Mouse (Mus musculus): ENCODE results near the gene Pck2.

Pck2 gene

GRCm38 (mm10) chr14:55536116-55536745 is 3.8 kb upstream of the Pck2 start:
- peak; percentile 61 to 75 for DNase-seq

- peak; percentile 86 to 88 for DNase-seq
Observed at GRCm38 (mm10) chr14:55540787-55541321, 788 bp downstream of the Pck2 start.

- no peak for DNase-seq
Observed at GRCm38 (mm10) chr14:55542268-55542667, 2.2 kb downstream of the Pck2 start.

GRCm38 (mm10) chr14:55544334-55544733 is 4.3 kb downstream of the Pck2 start:
- DNase-seq, result no peak

GRCm38 (mm10) chr14:55550191-55550590 is 10.1 kb downstream of the Pck2 start:
- no peak for DNase-seq

GRCm38 (mm10) chr14:55551347-55551746 is 11.3 kb downstream of the Pck2 start:
- no peak for DNase-seq

GRCm38 (mm10) chr14:55551794-55552193 is 11.7 kb downstream of the Pck2 start:
- no peak for DNase-seq

GRCm38 (mm10) chr14:55554635-55555034 is 14.6 kb downstream of the Pck2 start:
- DNase-seq, result no peak

GRCm38 (mm10) chr14:55555788-55556187 is 15.7 kb downstream of the Pck2 start:
- no peak for DNase-seq

GRCm38 (mm10) chr14:55557003-55557402 is 16.9 kb downstream of the Pck2 start:
- peak; percentile 90 to 91 for DNase-seq

- DNase-seq, result peak; percentile 24 to 63
Observed at GRCm38 (mm10) chr14:55557587-55557986, 17.5 kb downstream of the Pck2 start.

GRCm38 (mm10) chr14:55558740-55559448 is 18.8 kb downstream of the Pck2 start:
- DNase-seq, result no peak

GRCm38 (mm10) chr14:55559799-55560201 is 19.7 kb downstream of the Pck2 start, which contains the start of gene Dcaf11:
TSS of gene Dcaf11 (plus strand) at chr14:55560006.
- peak; percentile 96 to 98 for DNase-seq

GRCm38 (mm10) chr14:55560202-55561073 is 20.4 kb downstream of the Pck2 start, which contains the start of gene A730061H03Rik:
TSS of gene A730061H03Rik (minus strand) at chr14:55560406.
- DNase-seq, result peak; percentile 99 to 100

- DNase-seq, result peak in 1 of 2 experiments; percentile 60
Observed at GRCm38 (mm10) chr14:55561860-55562259, 21.8 kb downstream of the Pck2 start.

- no peak for DNase-seq
Observed at GRCm38 (mm10) chr14:55563249-55563648, 23.2 kb downstream of the Pck2 start.

GRCm38 (mm10) chr14:55565748-55566147 is 25.7 kb downstream of the Pck2 start:
- DNase-seq, result no peak

- DNase-seq, result peak; percentile 50 to 64
Observed at GRCm38 (mm10) chr14:55567496-55567895, 27.4 kb downstream of the Pck2 start.

GRCm38 (mm10) chr14:55570588-55570987 is 30.5 kb downstream of the Pck2 start:
- DNase-seq, result no peak

GRCm38 (mm10) chr14:55571760-55572159 is 31.7 kb downstream of the Pck2 start:
- no peak for DNase-seq

- DNase-seq, result no peak
Observed at GRCm38 (mm10) chr14:55575302-55575701, 35.2 kb downstream of the Pck2 start, which contains the start of gene Fitm1. TSS of gene Fitm1 (plus strand) at chr14:55575617.

GRCm38 (mm10) chr14:55575711-55576110 is 35.6 kb downstream of the Pck2 start:
- peak; percentile 48 to 83 for DNase-seq

- peak; percentile 36 to 71 for DNase-seq
Observed at GRCm38 (mm10) chr14:55576376-55576775, 36.3 kb downstream of the Pck2 start.
